Mouse (Mus musculus) brain, embryonic 14.5 days (tissue): ENCODE results near the gene Pou3f3. TPM values are rescaled to one million over a fixed set of nuclear protein-coding genes. Genes with fewer than 3 reads are reported as not detected.
A peak's percentile ranks its signal among the peaks of the same experiment; 100 is the strongest.

ENCODE experiments used
- DNase-seq: peaks from one replicate; pipeline ENCODE4 v3.0.0-alpha.2; 2011; ENCODE audit warnings: low read depth
- CTCF ChIP-seq: fragments of 200-500 bp; IDR thresholded peaks from 2 replicates; pipeline ENCODE4 v1.5.1; 2012; ENCODE audit warnings: inconsistent platforms, mild to moderate bottlenecking, moderate library complexity, borderline replicate concordance; ENCODE audit not compliant: insufficient read depth, insufficient read length; ENCODE audit errors: extremely low read depth
- POLR2A ChIP-seq: fragments of 200-500 bp; IDR thresholded peaks from 2 replicates; pipeline ENCODE4 v1.6.1; 2012; ENCODE audit warnings: mild to moderate bottlenecking, inconsistent platforms, borderline replicate concordance; ENCODE audit not compliant: poor library complexity, insufficient read depth, insufficient read length, severe bottlenecking; ENCODE audit errors: extremely low read depth
- polyA plus RNA-seq: library from polyadenylated mRNA; depleted of rRNA; stranded (reverse); fragments of >200 nt; gene quantifications from 2 replicates; pipeline ENCODE4 v1.2.3, GENCODE M21; 2012; rRNA removed

Pou3f3 gene
- 58.3 and 64.7 TPM in 2 replicates for polyA plus RNA-seq

- DNase-seq = peak; percentile 100
- no peak for TF ChIP-seq CTCF
- peak; percentile 50; the same call in 1 of the 2 replicates for TF ChIP-seq POLR2A
Observed at GRCm38 (mm10) chr1:42695578-42695915, at the start of gene Pou3f3. Gene Pou3f3 (plus strand): TSS chr1:42695768.

GRCm38 (mm10) chr1:42648366-42648935, 47.1 kb upstream of the Pou3f3 start:
- DNase-seq = peak; percentile 94
- TF ChIP-seq POLR2A (no peak), CTCF (no peak)

GRCm38 (mm10) chr1:42651461-42651860, 44.1 kb upstream of the Pou3f3 start:
- TF ChIP-seq CTCF = no peak
- no peak for TF ChIP-seq POLR2A
- DNase-seq = no peak

- DNase-seq = peak; percentile 58
- TF ChIP-seq CTCF = no peak
- TF ChIP-seq POLR2A = no peak
Observed at GRCm38 (mm10) chr1:42667546-42667945, 28.0 kb upstream of the Pou3f3 start.

GRCm38 (mm10) chr1:42680673-42681072, 14.9 kb upstream of the Pou3f3 start:
- TF ChIP-seq POLR2A (no peak), CTCF (no peak)
- DNase-seq = peak; percentile 64

- DNase-seq = peak; percentile 78
- TF ChIP-seq POLR2A (no peak), CTCF (no peak)
Observed at GRCm38 (mm10) chr1:42681762-42682161, 13.8 kb upstream of the Pou3f3 start.

GRCm38 (mm10) chr1:42683861-42684260, 11.7 kb upstream of the Pou3f3 start:
- TF ChIP-seq CTCF (no peak), POLR2A (no peak)
- DNase-seq = peak; percentile 75

GRCm38 (mm10) chr1:42684345-42684744, 11.2 kb upstream of the Pou3f3 start:
- TF ChIP-seq CTCF (no peak), POLR2A (no peak)
- peak; percentile 80 for DNase-seq

GRCm38 (mm10) chr1:42684783-42685182, 10.8 kb upstream of the Pou3f3 start:
- peak; percentile 89 for DNase-seq

GRCm38 (mm10) chr1:42685321-42685960, 10.1 kb upstream of the Pou3f3 start:
- no peak for TF ChIP-seq POLR2A
- TF ChIP-seq CTCF = no peak
- DNase-seq = peak; percentile 63

More at GRCm38 (mm10) chr1:42684783-42685182, 10.8 kb upstream of the Pou3f3 start:
- peak; percentile 72 for TF ChIP-seq CTCF
- TF ChIP-seq POLR2A = no peak

- DNase-seq = peak; percentile 91
- TF ChIP-seq CTCF = no peak
- TF ChIP-seq POLR2A = 0 out of 2 replicates have a peak, but pooled peaks have one; percentile 12
Observed at GRCm38 (mm10) chr1:42686194-42687131, 9.1 kb upstream of the Pou3f3 start.

GRCm38 (mm10) chr1:42687271-42687670, 8.3 kb upstream of the Pou3f3 start:
- DNase-seq = peak; percentile 75
- no peak for TF ChIP-seq POLR2A
- no peak for TF ChIP-seq CTCF
